Mouse (Mus musculus) skeletal muscle tissue, adult 2 months (tissue): ENCODE measurements around the gene Cdkl3.
A peak's percentile ranks its signal among the peaks of the same experiment; 100 is the strongest.

Source experiments
- DNase-seq: peaks from one replicate; pipeline ENCODE4 v3.0.0-alpha.2; 2012; ENCODE audit warnings: low read depth, low spot score

Gene Cdkl3

DNA sequence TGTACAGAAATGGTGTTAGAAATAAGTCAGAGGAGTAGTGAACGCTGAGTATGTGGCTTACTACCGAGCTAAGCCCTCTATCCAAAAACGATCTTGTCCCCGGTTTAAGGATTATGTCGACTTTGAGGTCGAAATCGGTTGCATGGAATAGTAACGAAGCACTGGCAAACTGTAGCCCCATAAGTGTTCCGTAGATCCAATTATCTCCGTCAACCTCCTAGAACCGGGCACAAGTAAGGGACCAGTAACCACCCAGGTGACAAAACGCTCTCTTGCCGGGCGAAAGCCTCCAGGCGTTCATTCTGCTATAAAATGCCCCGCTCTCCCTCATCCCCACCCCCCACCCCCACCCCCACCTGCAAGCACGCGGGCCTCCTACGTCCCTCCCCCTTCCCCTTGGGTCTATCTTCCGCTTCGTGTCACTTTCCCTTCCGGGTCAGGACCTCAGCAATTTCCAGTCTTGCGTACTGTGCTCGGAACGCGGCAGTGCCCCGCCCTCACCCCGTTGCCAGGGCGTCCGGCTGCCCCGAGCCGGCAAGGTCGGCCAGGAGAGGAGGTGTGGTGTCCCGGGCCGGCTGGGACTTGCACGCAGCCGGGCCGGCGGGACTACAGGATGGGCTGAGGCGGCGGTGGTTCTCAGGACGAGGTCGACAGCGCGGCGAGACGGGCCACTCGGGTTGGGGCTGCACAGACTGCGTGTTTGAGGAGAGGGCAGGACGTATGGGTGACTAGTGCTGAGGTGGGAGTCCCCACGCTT, at the start of gene Cdkl3:
TSS of gene Cdkl3 (plus strand) at position 450 of the 757 bp plus-strand sequence.
- peak; percentile 97 for DNase-seq

DNA sequence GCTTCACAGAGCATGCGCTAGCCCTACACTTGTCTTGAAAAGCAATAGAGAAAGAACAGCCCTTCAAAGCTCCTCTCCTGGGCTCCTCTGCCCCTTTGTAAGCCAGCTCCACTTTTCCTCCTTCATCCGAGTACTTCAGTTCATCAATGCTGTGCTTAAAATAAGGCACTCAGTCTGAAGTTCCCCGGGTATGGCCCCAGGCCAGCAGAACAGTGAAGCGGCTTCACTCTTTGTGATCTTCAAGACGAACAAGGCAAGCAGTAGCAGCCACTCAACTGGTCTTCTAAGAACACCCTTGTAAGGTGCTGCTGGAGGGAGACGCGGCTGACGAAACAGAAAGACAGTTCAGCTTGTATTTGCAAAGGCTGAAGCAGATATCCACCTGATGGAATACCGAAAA, 47.9 kb upstream of the Cdkl3 start:
- no peak for DNase-seq

DNA sequence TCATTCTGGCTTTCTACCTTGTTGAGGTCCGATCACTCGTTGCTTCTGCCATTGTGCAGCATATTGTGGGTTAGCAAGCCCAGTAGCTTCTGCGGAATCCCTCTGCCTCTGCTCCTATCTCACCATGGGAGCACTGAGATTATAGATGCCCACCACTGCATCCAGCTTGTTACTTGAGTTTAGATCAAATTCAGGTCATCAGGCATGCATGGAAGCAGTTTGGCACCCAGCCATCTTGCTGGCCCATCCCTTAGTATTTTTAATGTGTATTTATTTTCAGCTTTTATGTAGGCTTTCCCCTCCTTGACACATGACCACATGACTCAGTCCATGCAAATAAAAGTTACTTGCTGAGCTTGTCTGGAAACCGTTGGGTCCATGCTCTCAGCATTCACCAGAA, 46.3 kb upstream of the Cdkl3 start:
- DNase-seq: no peak

DNA sequence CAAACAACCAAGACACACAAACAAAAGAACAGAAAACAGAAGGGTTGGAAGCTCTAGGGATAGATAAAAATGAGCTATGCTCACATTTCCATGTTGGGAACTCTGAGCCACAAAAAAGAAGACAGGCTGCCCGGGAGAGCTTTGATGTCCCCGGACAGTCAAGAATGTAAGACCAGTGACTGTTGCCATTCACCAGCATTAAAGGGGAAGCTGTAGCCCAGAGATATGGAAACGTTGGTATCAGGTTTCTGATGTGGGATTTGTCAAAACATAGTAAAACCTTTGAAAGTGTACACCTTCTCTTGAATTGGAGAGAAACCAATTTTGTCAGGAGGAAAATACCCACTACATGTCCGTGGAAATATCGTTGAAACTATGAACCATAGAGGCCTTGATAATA, 44.5 kb upstream of the Cdkl3 start:
- DNase-seq: no peak

DNA sequence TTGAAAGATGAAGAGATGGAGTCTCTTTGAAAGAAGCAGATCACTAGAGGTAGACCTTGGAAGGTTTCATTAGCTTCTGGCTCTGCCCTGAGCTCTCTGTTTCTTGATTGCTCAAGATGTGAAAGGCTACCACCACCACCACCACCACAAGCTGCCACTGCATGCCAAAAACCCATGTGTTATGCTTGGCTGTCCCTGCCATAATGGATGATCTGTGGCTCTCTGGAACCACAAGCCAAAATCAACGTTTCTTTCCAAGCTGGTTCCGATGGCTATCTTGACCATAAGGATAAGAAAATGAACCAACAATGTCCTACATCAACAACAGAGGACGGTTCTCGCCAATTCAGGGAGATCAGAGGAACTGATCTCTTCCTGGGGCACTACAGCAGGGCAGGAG, 44.0 kb upstream of the Cdkl3 start:
- no peak for DNase-seq

DNA sequence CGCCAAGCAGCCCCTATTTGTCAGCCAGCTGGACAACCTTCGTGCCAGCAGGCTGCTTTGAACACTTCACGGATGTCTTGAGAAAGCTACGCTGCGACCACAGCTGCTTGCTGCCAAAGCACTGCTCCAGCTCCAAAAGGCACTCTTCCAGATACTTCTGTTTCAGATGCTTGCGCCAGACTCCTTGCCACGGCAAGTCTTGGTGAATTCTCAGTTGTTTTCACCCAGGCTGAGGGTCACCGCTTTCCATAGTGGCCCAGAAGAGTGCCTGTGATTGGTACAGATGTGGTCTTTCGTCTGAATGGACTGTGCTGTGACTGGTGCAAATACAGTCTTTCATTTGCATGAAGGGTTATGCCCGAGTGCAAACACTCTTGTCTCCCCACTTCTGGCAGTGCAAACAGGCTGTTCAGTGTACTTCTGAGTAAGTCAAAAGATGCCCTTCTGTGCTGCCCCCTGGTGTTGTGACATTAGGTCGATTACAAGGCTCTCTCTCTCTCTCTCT, 43.0 kb upstream of the Cdkl3 start:
- peak; percentile 70 for DNase-seq

DNA sequence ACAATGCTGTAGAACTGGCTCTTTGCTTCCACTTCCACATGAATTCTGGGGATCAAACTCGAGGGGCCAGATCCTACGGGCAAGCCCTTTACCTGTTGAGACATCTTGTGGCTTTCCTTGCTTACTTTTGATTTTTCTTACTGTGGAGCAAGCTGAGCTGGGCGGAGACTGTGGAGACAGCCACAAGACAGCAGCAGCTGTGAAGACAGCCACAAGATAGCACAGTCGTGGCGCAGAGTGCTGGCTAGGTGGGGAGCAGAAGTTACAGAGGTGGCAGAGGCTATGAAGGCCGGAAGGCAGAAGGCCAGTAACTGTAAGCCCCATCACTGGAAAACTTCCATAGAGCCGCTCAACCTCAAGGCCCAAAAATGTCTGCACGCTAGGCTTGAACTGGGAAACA, 42.3 kb upstream of the Cdkl3 start:
- DNase-seq: no peak

DNA sequence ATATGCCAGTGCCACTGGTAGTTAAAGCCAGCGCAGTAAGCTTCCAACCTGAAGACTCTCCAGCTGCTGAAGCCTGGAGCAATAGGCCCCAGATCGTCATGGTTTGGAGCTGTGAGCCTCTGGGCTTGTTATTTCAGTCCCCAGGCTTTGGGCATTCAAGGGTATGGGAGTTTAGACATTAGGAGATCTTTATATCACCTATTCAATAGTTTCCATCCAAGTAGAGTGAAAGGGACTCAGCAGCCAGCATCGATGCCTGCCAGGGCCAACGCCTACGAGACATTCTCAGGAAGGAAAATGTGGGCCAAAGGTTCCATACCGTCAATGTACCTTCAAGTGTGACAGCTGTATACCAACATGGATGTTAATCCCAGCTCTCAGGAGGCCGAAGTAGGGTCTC, 41.7 kb upstream of the Cdkl3 start:
- no peak for DNase-seq

DNA sequence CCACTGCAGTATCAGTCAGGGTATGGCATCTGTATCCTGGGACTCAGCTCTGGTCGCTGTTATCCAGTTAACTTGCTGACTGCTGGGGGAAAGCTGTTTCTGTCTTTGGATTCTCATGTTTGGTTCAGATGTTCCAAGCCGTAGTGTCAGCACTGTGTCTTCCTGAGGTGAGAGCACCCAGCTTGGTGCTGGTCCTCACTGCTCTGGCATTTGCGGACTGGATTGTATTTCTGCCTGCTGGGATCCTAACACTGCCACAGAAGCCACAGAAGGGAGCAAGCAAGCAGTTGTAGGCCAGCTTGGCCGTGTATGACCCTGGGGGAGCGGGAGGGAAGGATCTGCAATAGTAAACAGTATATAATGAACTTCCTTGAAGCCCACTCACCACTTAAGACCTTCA, 37.4 kb upstream of the Cdkl3 start:
- peak; percentile 58 for DNase-seq

DNA sequence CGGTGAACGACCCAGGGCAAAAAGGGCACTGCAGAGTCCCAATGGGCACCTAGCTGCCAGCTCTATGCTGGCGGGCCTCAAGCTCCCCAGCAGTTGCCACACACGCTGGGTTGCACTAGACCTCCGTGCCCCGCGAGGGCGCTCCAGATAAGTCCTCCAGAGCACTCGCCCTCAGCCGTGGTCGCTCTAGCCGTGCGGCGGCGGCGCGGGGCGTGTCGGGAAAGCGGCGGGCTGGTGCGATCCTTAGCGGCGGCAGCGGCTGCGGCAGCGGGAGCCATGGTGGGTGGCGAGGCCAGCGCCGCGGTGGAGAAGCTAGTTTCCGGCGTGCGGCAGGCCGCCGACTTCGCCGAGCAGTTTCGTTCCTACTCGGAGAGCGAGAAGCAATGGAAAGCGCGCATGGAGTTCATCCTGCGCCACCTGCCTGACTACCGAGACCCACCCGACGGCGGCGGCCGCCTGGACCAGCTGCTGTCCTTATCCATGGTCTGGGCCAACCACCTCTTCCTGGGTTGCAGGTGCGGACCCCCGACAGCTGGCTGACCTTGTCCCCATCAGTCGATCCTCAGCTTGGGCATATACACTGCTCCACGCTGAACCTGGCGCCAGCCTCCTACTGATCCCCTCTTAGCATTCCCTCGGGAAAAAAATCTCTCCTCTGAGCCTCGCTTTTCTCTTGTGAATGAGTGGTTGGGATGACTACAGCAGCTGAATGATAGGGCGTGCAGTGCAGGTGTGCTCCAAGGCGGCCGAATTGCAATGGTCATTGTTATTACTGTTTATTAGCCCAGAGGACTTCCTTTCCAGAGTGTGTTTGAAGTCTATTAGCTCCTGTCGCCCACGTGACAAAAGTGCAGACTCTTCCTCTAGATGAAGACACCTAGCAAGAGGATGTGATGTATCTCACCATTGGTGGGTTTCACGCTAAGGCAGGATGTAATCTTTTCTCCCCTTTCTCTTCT, 36.3 kb upstream of the Cdkl3 start, which contains the start of gene Cdkn2aipnl:
TSS of gene Cdkn2aipnl (plus strand) at position 219 of the 959 bp plus-strand sequence.
- DNase-seq: peak; percentile 91

DNA sequence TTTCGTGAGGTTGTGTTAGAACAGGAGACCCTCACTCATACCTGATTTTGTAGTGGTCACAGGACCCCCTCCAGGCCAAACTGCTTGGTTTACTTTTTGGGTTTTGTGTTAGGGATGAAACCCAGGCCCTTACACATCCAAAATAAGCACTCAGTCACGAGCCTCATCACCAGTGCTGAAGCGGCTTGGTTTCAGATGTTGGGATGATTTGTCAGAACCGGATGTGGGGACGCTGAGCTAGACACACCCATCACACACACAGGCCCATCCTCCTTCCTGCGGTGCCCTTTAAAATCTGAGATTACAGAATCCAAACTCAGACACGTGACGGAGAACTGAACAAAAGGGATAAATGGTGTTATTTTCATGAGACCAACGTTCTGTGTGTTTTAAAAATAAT, 35.1 kb upstream of the Cdkl3 start:
- no peak for DNase-seq

DNA sequence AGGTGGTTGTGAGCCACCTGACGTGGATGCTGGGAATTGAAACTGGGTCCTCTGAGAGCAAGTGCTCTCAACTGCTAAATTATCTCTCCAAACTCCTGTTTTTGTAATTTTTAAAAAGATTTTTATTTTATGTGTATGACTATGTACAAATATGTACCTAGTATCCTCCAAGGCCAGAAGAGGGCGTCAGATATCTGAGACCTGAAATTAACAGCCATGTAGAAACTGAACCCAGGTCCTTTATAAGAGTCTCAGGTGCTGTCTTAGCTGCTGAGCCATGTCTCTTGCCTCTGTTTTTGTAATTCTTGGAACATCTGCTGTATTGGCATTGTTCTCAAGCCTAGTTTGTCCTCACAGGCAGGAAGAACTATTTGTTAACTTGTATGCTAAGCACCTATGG, 34.5 kb upstream of the Cdkl3 start:
- DNase-seq: no peak

DNA sequence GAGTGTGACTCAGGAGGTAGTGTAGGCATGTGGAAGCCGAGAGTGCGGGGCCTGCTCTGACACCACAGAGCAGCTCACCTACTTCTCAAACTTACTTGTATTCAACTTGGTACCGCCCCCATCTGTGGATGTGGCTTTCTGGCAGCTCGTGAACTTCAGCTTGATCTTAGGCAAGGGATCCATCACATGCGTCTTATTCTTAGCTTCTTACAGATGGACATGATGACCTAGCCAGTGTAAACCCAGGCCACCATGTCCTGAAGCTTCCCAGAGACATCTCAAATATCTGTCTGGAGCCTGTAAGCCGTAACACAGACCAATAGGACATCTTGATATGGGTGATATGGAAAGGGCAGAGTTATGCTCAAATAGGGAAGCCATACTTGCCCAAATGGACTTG, 32.4 kb upstream of the Cdkl3 start:
- peak; percentile 88 for DNase-seq

DNA sequence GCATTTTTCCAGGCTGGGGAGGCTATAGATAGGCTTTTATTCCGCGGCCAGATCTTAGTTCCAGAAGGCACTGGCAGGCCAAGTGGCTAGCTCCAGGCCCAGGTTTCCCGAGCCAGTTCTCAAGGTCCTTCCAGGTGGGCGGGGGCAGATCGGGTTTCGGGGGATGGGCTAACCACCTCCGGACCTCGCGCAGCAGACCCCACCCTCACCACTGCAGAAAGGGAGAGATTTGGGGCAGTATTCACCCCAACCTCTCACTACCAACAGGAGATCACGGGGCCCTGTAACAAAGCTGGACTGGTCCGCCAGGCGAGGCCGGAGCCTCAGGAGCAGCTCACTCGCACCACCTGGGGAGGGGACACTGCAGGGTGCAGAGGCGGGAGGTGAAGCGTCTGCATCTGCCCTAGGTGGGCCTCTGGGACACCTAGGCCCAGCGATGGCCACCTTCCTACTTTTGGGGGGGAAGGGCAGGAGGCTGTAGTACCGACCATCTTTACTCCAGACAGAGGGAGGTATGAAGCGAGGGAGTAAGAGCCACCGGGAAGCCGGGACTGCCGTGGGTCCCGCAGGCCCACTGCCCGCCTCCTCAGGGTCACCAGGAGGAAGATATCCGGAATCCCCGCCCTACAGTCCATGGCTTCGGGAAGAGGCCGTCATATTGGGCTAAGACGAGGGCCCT, 4.3 kb upstream of the Cdkl3 start:
- peak; percentile 89 for DNase-seq

DNA sequence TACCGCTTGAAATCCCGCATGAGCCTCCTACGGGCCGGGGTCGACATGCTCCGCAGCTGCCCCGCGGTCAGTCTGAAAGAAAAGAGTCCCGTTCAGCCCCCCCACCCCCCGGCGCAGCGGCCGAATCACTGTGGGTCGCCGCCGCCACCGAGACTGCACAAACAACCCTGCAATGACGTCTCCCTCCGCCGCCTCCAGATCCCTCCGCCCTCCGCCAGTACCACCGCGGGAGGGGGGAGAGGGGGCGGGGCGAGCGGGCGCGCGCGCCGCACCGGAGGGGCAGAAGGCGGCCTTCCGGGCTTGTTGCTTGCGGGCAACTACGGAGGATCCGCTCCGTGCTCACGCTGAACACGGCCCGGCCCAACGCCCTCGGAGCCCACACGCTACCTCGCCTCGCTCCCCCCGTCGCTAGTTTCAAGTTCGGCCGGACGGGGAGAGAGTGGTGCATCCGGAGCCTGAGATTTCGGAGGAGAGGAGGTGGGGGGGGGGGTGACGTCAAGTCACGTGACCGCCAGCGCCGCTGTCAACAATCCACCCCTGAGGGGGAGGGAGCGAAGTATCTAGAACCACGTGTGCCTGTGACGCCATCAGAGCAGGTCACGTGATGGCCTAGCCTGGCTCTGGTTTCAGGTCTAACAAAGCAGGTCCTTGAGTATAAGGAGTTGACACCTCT, 3.6 kb upstream of the Cdkl3 start, which contains the start of gene Ube2b:
TSS of gene Ube2b (minus strand) at position 473 of the 673 bp plus-strand sequence.
- DNase-seq: peak; percentile 99

DNA sequence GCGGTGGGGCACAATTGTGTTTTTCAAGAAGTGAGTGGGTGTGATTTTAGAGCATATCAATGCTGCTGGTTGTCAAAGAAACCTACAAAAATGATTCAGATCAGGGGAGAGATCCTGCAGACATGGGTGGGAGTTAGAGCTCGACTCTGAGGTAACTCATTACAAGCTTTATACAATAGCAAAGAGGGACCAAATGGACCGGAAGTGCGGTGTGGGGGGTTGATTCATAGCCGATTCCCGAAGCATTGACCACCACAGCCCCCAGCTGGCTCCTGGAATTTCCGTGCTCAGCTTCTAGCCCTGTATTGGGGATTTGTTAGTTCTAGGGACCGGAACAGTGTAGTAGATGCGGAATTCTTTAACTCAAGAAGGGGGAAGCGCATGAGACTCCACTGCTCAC, 2.7 kb upstream of the Cdkl3 start:
- DNase-seq: no peak

DNA sequence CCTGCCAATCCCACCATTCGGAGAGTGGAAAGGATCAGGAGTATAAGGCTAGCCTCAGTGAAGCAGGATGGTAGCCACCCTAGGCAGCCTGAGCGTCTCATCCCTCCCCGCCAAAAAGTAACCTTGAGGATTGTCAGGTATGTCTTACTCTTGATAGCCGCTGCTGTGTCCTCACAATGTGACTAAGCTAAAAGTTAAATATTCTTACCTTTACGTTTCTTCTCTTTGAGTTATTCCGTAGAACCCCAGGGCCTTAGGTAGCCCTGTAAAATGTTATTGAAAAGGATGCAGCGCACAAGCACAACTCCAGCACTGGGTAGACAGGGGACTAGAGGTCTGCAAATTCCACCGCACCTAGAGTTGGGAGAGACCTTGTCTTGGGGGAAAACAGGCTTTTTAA, 2.2 kb upstream of the Cdkl3 start:
- no peak for DNase-seq

DNA sequence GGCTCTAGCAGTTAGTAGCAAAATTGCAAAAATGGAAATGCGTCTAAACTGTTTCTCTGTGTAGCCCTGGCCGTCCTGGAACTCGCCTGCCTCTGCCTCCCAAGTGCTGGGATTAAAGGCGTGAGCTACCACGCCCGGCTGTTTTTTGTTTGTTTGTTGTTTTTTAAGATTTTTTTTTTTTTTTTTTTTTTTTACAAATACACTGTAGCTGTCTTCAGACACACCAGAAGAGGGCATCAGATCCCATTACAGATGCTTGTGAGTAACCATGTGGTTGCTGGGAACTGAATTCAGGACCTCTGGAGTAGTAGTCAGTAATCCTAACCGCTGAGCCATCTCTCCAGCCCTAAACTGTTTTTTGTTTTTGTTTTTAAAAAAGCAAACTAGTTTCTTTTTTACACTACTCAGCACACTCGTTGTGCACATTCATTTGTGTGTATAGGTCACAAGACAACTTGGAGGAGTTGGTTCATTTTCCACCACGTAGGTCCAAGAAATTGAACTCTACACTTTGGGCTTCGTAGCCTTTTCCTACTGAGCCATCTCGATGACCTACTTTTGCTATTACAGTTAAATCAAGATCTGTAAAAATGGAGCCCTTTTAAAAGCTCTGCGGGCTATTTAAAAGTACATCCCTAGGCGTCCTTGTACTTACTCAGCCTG, 1.0 kb upstream of the Cdkl3 start:
- no peak for DNase-seq

DNA sequence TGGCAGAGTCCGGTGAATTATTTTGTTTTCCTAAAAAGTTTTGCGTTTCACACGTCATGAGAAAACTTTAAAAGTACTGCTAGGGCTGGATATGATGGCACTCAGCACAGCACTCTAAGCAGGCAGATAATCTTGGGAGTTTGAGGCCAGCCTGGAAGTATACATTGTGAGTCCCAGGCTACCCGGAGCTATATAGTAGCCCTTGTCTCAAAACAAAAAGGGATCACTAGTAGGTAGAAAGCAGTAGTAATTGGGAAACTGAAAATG, 583 bp upstream of the Cdkl3 start:
- DNase-seq: no peak

DNA sequence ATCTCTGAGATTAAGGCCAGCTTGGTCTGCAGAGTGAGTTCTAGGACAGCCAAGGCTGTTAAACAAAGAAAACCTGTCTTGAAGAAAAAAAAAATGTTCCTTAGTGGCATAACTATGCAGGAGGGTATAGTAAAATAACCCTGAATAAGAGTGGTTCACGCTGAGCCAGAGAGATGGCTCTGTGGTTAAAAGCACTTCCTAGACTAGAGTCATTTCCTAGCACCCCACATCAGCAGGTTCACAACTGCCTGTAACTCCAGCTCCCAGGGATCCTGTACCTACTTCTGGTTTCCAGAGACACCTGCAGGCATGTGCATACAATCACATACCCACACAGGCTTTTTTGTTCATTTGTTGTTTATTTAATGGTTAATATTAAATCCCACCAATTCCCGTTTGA, 1.6 kb downstream of the Cdkl3 start:
- DNase-seq: no peak

DNA sequence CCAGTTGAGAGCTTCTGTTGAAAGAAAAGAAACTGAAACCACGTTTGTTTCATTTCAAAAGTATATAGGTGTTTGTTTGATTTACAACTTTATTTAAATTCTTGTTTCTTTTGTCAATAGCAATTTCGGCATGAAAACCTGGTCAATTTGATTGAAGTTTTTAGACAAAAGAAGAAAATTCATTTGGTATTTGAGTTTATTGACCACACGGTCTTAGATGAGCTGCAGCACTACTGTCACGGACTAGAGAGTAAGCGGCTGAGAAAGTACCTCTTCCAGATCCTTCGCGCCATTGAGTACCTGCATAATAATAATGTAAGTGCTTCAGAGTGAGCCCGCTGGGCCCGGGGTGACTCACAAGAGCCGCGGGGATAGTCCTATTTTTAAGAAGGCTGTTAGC, 7.0 kb downstream of the Cdkl3 start:
- no peak for DNase-seq
